Mouse (Mus musculus): Measurements from ENCODE around the gene Rasa3.

- no peak for TF ChIP-seq POLR2A (IDR thresholded peaks at IDR 0.05; ENCODE audit: borderline replicate concordance, low read depth, low read length)
- no peak for TF ChIP-seq CTCF (IDR thresholded peaks at IDR 0.05; ENCODE audit: low read depth, low read length)
These were observed 145.7 kb downstream of the Rasa3 start for GRCm38 (mm10) chr8:13531602-13532171.
